Mouse (Mus musculus) small intestine, adult 10 weeks (tissue): ENCODE data around the gene B230217C12Rik. TPM values are rescaled to one million over a fixed set of nuclear protein-coding genes. Genes with fewer than 3 reads are reported as not detected.

Experiments used
- polyA plus RNA-seq: library from polyadenylated mRNA; stranded (reverse); fragments of 350-450 nt; fragmentation: Illumina TruSeq; extraction: RNeasy Lipid Tissue Mini Kit (QIAGEN cat#74804); gene quantifications from one replicate; pipeline ENCODE4 v1.2.3, GENCODE M21; 2014; ENCODE audit warnings: low replicate concordance

B230217C12Rik gene
- polyA plus RNA-seq = 1.7 TPM

GRCm38 (mm10) chr11:97840539-97840954 is at the start of gene B230217C12Rik:
Gene B230217C12Rik (plus strand): TSS chr11:97840780.

GRCm38 (mm10) chr11:97798782-97799145 is 41.8 kb upstream of the B230217C12Rik start, which contains the start of gene Lasp1:
Gene Lasp1 (plus strand): TSS chr11:97799000.

GRCm38 (mm10) chr11:97883918-97884600 is 43.5 kb downstream of the B230217C12Rik start, which contains the start of gene Fbxo47:
Gene Fbxo47 (minus strand): TSS chr11:97884154.

Other genes starting within 250 kb of the B230217C12Rik start
- gene Epop, start 211.1 kb upstream of the B230217C12Rik start, polyA plus RNA-seq = not detected
- 3.7 TPM for gene Mllt6, start 177.4 kb upstream of the B230217C12Rik start, polyA plus RNA-seq
- gene Cisd3, start 155.0 kb upstream of the B230217C12Rik start, polyA plus RNA-seq = 16.7 TPM
- 1.9 TPM for gene Pcgf2, start 140.3 kb upstream of the B230217C12Rik start, polyA plus RNA-seq
- 6.1 TPM for gene Psmb3, start 137.4 kb upstream of the B230217C12Rik start, polyA plus RNA-seq
- gene Pip4k2b, start 96.1 kb upstream of the B230217C12Rik start, polyA plus RNA-seq = 2.8 TPM
- 11.0 TPM for gene Cwc25, start 74.2 kb upstream of the B230217C12Rik start, polyA plus RNA-seq
- not detected for gene 1700001P01Rik, start 64.9 kb upstream of the B230217C12Rik start, polyA plus RNA-seq
- gene Rpl23, start 58.3 kb upstream of the B230217C12Rik start, polyA plus RNA-seq = 1,379 TPM
- gene Lasp1, start 41.8 kb upstream of the B230217C12Rik start, polyA plus RNA-seq = 88.5 TPM
- gene Fbxo47, start 43.4 kb downstream of the B230217C12Rik start, polyA plus RNA-seq = 1.5 TPM
- gene Plxdc1, start 145.7 kb downstream of the B230217C12Rik start, polyA plus RNA-seq = not detected
- not detected for gene Arl5c, start 155.4 kb downstream of the B230217C12Rik start, polyA plus RNA-seq
- not detected for gene Cacnb1, start 182.3 kb downstream of the B230217C12Rik start, polyA plus RNA-seq
- gene Rpl19, start 185.9 kb downstream of the B230217C12Rik start, polyA plus RNA-seq = 34.7 TPM
- gene Stac2, start 212.7 kb downstream of the B230217C12Rik start, polyA plus RNA-seq = not detected